Mouse (Mus musculus): ENCODE data around the gene Adipor2.

Adipor2 gene

GRCm38 (mm10) chr6:119419412-119419811 is 1.9 kb upstream of the Adipor2 start:
- DNase-seq, result no peak

- DNase-seq, result peak; percentile 91
Measured at GRCm38 (mm10) chr6:119418392-119419251, 1.1 kb upstream of the Adipor2 start.

GRCm38 (mm10) chr6:119417821-119418220 is 317 bp upstream of the Adipor2 start:
- no peak for DNase-seq

GRCm38 (mm10) chr6:119416643-119417042 is 861 bp downstream of the Adipor2 start:
- no peak for DNase-seq

DNA sequence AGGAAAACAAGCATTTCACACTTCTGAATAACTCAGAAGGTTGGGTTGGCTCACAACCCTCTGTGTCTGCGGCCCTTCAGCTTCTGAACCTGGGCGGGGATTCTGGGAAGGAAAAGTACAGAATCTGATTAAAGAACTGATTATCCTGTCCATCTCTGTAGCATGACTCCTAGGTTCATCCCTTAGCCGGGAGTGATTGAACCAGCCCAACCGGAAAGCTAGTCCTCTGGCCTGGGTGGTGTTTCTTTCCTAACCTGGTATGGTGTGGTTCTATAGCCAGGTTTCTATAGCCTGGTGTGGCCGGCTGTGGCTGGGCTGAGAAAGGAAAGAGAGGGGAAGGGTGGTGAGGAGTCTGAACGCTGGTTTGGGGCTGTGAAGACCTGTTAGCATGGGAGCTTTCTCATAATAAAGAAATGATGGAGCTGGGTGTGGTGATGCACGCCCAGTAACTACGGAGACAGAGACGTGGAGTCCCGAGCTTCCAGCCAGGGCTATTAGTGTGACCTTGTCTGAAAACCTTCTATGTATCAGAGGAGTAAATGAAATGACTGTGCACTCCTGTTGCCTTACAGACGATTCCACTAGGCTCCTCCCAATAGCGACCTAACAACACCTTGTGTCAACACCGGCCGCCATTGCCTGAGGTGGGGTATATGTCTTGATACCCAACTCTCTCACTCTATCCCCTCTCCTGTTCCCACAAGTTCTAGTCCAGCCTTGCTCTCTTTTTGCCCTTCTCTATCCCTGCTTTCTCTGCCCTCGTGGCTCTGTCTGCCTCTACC is 3.1 kb downstream of the Adipor2 start:
- no peak for DNase-seq

DNA sequence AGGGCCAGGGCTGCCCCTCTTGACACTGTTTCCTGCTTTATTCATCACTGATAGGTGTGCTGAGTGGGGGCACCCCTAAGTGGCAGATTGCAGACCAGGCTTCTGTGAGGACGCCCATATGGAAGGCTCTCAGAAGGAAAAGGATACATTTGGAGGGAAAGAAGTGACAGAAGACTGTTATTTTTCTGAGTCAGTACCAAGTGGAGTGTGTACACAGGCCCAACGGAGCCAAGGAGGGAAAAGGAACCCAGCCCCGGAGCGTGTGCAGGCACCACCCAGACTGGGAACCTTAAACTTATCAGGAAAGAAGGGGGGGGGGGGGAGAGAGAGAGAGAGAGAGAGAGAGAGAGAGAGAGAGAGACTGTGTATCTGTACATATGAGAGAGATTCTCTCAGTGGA is 4.9 kb downstream of the Adipor2 start:
- no peak for DNase-seq

DNA sequence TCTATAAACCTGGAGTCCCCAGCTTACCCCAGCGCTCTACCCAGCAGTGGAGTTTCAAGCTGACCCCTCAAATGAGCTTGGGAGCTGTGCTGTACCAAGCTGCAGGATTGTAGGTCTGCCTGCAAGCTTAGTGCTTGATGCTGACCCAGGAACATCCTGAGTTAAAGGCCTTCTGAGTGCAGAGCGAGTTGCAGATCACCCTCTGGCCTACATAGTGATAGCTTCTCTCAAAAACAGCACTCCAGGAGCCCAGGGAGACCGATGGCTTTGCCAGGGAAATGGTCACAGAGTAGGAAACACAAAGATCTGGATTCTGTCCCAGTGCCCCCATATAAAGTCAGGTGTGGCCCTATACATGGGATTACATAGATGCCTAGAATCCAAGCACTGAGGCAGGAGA is 6.0 kb downstream of the Adipor2 start:
- DNase-seq, result no peak

DNA sequence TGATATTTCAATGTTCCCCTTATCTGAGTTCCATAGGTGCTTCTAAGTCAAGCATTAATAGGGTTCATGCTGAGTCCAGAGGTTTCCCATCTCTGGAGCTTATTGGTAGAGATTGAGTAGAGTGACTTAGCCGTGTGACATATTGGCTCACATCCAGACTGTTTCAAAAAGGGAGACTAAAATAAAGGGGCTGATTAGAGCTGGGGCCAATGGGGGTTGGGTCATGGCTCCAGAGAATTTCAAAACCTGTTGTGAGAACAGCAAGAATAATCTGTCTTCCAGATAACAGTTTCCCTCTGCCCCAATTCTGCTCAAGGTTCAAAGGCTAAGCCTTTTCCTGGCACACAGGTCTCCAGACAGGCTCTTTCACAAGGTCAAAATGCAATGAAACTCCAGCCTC is 7.7 kb downstream of the Adipor2 start:
- DNase-seq, result no peak

- peak; percentile 57 for DNase-seq
Measured at GRCm38 (mm10) chr6:119408582-119408981, 8.9 kb downstream of the Adipor2 start.

GRCm38 (mm10) chr6:119407818-119408217 is 9.7 kb downstream of the Adipor2 start:
- no peak for DNase-seq

DNA sequence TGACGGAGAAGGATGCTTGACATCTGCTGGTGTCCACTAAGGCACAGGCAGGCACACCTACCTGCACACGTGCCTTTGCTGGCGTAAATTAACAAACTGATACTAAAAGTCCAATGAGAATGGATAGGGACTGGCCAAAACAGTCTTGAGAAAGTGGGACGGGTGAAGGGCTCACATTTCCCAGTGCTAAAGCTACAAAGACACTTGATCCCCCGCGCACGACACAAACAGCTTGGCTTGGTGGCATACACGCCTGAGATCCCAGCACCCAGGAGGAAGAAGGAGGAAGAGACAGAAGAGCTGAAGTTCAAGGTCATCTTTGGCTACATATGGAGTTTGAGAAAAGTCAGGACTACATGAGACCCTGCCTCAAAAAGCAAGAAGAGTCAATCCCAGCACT is 11.0 kb downstream of the Adipor2 start:
- no peak for DNase-seq

DNA sequence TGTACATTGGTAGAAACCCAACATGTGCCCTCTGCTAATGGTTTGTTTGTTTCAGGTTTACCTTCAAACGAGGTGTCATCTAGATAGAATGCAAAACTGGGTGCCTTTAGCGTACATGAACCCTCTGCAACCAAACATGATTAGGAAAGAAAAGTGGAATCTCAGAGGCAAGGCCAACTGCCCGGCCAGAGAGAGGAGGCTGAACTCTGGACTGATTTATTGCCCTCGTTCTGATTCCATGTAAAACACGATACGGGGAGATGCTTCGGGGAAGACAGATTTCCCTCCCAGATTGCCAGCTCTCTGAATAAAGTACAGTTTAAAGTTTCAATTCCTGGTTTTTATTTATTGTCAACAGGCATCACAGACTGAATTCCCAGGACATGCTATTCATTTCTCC is 12.2 kb downstream of the Adipor2 start:
- DNase-seq, result no peak

DNA sequence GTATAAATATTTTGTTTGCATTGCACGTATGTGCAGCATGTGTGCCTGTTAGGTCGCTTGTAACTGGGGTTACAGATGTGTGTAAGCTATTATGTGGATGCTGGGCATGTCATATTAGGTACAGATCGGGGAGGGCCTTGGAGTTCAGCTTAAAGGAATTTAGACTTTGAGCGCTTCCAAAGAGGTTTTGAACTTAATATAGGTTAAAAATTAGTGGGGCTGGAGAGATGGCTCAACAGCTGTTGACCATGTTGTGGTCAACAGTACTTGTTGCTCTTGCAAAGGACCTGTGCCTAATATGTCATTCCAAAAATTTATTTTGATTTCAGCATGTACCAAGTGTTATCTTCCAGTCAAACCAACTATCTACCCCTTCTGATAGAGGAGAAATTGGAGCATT is 12.7 kb downstream of the Adipor2 start:
- DNase-seq, result no peak

DNA sequence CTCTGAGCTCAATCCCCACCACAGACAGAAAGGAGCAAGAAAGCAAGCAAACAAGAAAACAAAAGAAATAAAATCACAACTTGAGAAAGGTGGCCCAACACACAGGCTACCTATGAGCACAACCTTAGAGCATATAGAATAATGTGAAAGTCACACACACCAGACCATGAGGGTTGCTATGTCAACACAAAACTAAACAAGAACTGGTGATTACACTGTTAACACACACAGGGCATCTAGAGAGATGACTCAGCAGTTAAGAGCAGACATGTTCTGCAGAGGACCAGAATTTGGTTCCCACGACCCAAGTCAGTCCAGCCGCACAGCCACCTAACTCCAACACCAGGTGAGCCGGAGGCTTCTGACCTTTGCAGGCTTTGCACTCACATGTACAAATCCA is 14.5 kb downstream of the Adipor2 start:
- DNase-seq, result no peak

DNA sequence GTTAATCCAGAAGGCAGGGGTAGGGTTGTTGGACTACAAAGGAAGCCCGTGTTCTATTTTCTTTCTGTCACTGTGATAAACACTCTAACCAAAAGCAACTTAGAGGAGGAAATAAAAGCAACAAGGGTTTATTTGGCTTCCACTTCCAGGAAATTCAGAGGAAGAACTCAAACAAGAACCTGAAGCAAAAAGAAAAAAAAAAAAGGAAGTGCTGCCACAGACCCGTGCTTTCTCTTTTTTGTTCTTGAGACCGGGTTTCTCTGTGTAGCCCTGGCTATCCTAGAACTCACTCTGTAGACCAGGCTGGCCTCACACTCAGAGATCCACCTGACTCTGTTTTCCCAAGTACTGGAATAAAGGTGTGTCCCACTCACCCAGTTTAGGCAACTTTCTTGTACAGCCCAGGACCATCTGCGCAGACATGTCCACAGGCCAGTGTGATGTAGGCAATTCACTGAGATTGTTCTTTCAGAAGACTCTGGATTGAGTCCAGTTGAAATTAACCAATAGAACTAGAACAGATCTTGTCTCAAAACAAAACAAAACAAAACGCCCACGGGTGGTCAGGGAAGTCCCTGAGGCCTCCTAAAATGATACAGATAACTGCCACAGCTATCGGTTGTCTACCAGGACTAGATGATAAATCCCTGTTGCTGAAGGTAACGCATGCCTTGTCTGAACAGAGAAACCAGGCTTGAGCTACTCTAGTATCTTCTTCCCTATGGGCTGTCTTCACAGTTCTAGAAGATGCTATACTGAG is 15.8 kb downstream of the Adipor2 start:
- no peak for DNase-seq

DNA sequence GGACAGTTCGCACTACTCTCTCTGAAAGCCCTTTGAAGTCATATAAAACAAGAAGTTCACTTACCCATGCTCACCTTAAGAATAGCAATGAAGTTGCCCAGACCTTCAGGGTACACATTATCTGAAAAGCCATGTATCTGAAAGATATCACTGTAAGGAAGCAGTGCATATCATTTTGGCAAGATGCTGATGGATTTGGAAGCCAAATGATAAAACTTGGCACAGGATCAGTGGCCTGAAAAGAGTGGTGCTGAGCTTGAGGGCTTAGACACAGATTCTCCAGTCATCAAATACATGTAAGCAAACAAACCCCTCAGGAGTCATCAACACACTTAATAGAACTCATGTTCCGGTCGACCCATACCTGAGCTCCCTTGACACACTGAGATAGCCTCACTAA is 16.9 kb downstream of the Adipor2 start:
- no peak for DNase-seq

GRCm38 (mm10) chr6:119399371-119399770 is 18.1 kb downstream of the Adipor2 start:
- no peak for DNase-seq

DNA sequence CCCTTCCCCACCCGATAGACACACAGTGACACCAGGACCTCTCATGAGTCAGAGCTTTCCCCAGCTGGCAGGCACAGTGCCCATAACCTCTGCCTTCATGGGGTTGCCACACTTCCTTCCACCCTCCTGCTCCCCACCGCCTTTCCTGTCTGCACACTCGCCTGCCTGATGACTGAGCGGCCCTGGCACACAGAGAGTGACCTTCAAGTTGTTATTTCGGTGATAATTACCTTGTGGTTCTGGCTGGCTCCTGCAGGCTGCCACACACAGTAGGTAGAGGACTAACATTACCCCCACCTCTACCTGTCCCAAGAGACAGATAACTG is 21.2 kb downstream of the Adipor2 start:
- DNase-seq, result peak; percentile 92

GRCm38 (mm10) chr6:119395421-119396308 is 21.8 kb downstream of the Adipor2 start:
- DNase-seq, result peak; percentile 61

DNA sequence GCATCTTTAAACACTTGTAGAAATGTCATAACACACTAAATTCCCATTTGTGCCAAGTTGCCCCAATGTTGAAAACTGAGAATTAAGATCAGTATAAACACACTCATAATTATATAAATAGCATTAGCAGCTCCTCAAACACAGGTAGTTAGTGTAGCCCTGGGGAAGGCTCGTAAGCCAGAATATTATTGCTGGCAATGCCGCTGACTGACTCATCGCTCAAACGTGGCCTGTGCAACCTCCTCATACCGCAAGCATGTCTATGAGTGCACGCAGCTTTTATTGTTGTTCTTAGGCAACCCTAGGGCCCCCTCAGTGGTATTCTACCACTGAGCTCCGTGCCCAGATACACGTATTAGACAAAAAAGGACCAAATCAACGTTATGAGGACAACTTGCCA is 24.7 kb downstream of the Adipor2 start:
- DNase-seq, result peak; percentile 61

DNA sequence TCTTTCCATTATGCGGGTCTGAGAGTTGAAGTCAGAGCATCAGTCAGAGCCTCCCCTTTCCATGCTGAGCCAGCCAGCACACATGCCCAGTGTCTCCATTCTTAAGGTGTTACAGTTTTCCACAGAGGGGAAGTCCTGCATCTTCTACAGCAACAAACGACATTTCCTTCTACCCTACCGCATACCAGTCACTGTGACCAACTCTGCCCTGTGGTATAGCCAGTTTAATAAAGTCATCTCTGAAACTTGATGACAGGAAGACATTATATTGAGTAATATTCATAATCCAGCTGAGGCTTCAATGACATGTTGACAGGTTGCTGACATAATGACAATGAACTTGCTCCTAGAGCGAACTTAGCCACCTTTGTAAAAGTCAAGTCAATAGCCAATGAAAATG is 26.8 kb downstream of the Adipor2 start:
- no peak for DNase-seq

DNA sequence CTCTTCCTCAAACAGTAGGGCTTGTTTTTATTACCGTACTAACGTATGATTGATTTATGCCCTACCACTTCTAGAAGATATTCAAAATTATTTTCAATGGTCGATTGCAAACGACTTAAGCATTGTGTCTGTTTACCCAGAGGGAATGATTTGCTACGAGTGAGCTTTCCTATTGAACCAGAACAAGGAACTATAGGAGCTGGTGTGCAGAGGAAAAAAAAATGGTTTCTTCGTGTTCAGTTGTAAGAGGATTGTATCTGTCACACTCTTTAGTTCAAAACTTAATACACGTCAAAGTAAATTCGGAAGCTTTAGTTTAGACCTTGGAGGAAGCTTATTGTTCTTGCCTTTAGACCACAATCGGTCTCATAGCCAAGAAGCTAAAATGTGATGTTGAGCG is 28.4 kb downstream of the Adipor2 start:
- no peak for DNase-seq

DNA sequence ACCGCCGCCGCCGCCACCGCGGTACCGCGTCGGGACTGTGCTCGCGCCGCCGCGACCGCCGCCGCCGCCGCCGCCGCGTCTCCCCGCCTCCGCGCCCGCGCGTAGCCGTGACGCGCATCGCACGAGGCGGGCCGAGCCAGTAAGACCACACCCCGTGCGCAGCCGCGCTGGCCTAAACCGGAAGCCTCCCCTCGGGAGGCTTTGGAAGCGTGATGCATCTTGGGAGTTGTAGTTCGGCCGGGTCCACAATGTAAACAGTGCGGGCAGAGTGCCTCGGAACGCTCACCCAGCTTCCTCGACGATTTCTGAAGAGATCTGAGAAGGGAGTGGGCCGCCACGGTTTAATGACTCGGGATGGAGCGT is 28.9 kb downstream of the Adipor2 start:
- peak; percentile 98 for DNase-seq

Data from lung, postnatal 36 days (tissue).